Mouse (Mus musculus) olfactory bulb, adult 2 months (tissue): ENCODE data around the gene Slc7a8. TPM values are rescaled to one million over a fixed set of nuclear protein-coding genes. Genes with fewer than 3 reads are reported as not detected.

Source experiments
- H3K27ac ChIP-seq: fragments of 200-500 bp; 2 replicates; pipeline ENCODE4 v1.5.1; 2012; ENCODE audit warnings: low read depth, low read length; ENCODE audit not compliant: insufficient read depth
- H3K4me1 ChIP-seq: fragments of 200-500 bp; 2 replicates; pipeline ENCODE4 v1.6.1; 2012; ENCODE audit warnings: low read length; ENCODE audit not compliant: control insufficient read depth, insufficient read depth
- H3K4me3 ChIP-seq: fragments of 200-500 bp; 2 replicates; pipeline ENCODE4 v1.5.1; 2012; ENCODE audit warnings: mild to moderate bottlenecking, low read depth, low read length, moderate library complexity; ENCODE audit not compliant: insufficient read depth
- CTCF ChIP-seq: fragments of 200-500 bp; IDR thresholded peaks from 2 replicates; pipeline ENCODE4 v1.5.1; 2012; ENCODE audit warnings: low read depth, mild to moderate bottlenecking, low read length, moderate library complexity; ENCODE audit not compliant: insufficient read depth
- POLR2A ChIP-seq: fragments of 200-500 bp; IDR thresholded peaks from 2 replicates; pipeline ENCODE4 v1.6.1; 2012; ENCODE audit warnings: mild to moderate bottlenecking, low read depth, low read length, moderate library complexity; ENCODE audit not compliant: insufficient read depth
- WGBS: fragments of 180-500 bp; shearing (Covaris S2); methylation state at CpG from one replicate; pipeline ENCODE4 v1.1.7; 2018; 5-methylcytosine and 5-hydroxymethylcytosine counted together
- polyA plus RNA-seq: library from polyadenylated mRNA; stranded (reverse); fragments of >200 nt; gene quantifications from 2 replicates; pipeline ENCODE4 v1.2.4, GENCODE M21; 2012; ENCODE audit warnings: low replicate concordance; ENCODE audit not compliant: missing spikeins, insufficient read depth, insufficient read length

The Slc7a8 gene
- polyA plus RNA-seq, result not detected in 2 replicates

DNA sequence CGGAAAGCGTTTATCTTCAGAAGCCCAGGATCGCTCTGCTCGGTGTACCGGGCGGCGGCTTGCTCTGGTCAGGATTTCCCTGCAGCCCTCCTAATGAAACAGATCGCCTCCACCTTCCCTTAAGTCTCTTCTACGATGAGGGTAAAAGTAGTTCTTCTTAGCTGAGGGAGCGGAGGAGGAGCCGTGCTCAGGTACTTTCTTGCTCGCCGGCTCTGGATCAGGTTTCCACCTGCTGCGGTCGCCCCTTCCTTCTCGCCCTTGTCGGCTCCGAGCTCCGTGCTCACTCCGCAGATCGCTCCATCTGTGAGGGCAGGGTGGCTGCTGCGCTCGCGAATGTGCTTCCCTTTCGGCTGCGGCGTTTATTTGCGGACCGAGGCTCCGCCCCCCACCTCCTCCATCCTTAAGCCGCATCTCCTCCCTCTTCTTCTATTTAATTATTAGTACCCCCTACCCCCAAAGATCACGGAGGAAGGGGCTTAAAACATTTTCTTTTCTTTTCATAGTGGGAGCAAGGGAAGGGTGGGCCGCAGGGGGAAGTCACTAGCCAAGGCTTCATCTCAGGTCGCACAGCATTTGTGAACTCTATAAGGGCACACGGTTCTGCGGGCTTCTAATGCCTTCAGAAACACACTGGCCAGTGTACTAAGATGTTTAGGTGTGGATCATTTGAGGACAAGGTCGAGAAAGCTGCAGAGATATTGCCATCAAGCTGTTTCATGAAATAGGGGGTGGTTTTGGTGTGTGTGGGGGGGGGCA, at the start of gene Slc7a8:
Gene Slc7a8 (minus strand): TSS at position 337 of the 756 bp plus-strand sequence.
- 2% methylated on average over 37 of the region's 37 CpGs for WGBS
- Histone ChIP-seq H3K27ac (peak within 1 kb of the TSS; percentile 91), H3K4me3 (peak within 1 kb of the TSS; percentile 92), H3K4me1 (peaks cover 16% of the 10 kb centered on the region)
- TF ChIP-seq CTCF (no peak), POLR2A (peak; percentile 91)

GRCm38 (mm10) chr14:54823716-54824115, 42.0 kb upstream of the Slc7a8 start:
- WGBS, result 41% methylated on average over 1 of the region's 1 CpGs
- Histone ChIP-seq H3K4me1 (no peaks in the 10 kb centered on the region), H3K27ac (no peak overlapping the region), H3K4me3 (no peak overlapping the region)
- TF ChIP-seq POLR2A (no peak), CTCF (no peak)

DNA sequence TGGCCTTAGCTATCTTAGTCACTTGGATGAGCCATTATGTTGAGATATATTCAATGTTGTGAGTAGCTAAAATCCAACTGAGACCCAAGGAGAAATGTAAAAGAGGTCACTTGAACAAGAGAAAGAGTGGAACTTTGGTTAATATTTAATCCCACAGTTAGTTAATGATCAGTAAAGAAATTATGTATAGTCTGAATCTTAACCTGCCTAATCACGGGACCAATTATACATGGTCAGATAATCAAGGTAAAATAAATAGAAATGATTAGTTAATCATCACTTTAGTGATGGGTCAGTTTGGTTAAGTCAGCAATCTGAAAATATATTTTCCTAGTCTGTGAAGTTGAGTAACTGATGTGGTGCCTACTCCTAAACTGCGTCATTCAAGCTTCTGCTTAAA, 40.6 kb upstream of the Slc7a8 start:
- Histone ChIP-seq H3K4me3 (no peak overlapping the region), H3K4me1 (no peaks in the 10 kb centered on the region), H3K27ac (no peak overlapping the region)
- TF ChIP-seq POLR2A, result no peak
- TF ChIP-seq CTCF, result no peak
- 90% methylated on average over 2 of the region's 2 CpGs for WGBS

- 46% methylated on average over 2 of the region's 2 CpGs for WGBS
- no peak overlapping the region for H3K4me3 ChIP-seq
These were observed 36.0 kb upstream of the Slc7a8 start for GRCm38 (mm10) chr14:54817791-54818190.

GRCm38 (mm10) chr14:54815737-54816136, 34.0 kb upstream of the Slc7a8 start:
- no peak overlapping the region for H3K4me3 ChIP-seq
- no peak overlapping the region for H3K27ac ChIP-seq
- 70% methylated on average over 3 of the region's 3 CpGs for WGBS
- TF ChIP-seq POLR2A, result no peak
- no peak for TF ChIP-seq CTCF
- H3K4me1 ChIP-seq, result no peaks in the 10 kb centered on the region

More at GRCm38 (mm10) chr14:54817791-54818190, 36.0 kb upstream of the Slc7a8 start:
- Histone ChIP-seq H3K27ac (no peak overlapping the region), H3K4me1 (no peaks in the 10 kb centered on the region)
- TF ChIP-seq POLR2A (no peak), CTCF (no peak)

- TF ChIP-seq POLR2A (no peak), CTCF (no peak)
These were observed 32.2 kb upstream of the Slc7a8 start, which contains the start of gene Rnf212b for GRCm38 (mm10) chr14:54813991-54814390. Gene Rnf212b, plus strand, starts transcription at chr14:54814141.

DNA sequence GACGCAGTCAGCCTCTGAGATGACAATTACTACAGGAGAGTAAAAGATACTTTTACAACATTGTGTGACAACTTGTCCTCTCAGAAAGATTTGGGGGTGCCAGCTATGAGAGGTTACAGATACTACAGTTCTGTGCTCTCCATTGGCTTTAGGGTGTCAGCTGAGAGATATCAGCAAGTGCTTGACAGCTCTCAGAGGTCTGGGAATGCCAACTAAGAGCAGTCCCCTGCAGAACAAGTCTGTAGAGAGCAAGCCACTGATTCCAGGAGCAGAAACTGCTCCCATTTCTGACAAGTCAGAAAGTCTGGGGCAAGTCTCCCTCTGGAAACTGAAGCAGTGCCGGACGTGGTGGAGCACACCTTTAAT, 27.9 kb upstream of the Slc7a8 start:
- no peak overlapping the region for H3K4me3 ChIP-seq
- no peaks in the 10 kb centered on the region for H3K4me1 ChIP-seq
- WGBS, result 97% methylated on average over 3 of the region's 3 CpGs
- H3K27ac ChIP-seq, result no peak overlapping the region
- TF ChIP-seq CTCF, result no peak
- TF ChIP-seq POLR2A, result no peak

More at GRCm38 (mm10) chr14:54813991-54814390, 32.2 kb upstream of the Slc7a8 start, which contains the start of gene Rnf212b:
- H3K27ac ChIP-seq, result no peak within 1 kb of the TSS
- H3K4me1 ChIP-seq, result no peaks in the 10 kb centered on the region
- WGBS, result 91% methylated on average over 29 of the region's 29 CpGs
- H3K4me3 ChIP-seq, result no peak within 1 kb of the TSS

DNA sequence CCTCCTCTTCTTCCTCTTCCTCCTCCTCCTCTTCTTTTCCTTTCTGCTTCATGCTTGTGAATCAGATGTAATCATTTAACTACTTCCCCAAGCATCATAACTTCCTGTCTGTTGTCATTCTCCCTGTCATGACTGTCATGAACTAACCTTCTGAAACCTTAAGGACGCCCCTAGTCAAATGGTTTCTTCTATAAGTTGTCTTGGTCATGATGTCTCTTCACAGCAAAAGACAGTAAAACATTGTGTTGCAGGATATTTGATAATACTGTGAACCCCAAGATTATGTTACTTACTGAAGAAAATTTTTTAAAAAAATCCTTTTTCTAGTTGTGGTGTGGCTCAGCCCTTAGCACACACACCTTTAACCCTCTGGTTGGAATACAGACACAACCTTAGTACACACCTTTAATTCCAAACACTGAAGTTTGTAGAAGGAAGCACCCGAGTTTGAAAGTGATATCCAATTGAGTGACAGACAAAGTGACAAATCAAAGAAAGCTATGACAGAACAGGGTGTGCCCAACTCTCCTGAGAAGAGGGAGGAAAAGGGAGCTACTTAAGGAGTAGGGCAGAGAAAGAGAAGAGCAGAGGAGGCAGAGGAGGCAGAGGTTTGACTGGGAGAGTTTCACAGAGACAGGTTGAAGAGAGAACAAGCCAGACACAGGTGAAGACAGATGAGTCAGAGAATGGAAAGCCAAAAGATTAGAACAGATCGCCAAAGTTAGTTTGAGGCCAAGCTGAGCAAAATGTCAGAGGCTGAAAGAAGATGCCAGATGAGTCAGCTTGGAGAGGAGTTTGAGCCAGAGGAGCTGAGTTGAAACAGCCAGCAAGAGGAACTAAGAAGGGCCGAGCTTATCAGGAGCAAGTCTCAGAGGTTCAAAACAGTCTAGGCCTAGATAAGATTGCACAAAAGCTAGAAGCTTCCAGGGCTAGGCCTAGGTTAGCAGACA, 27.2 kb upstream of the Slc7a8 start:
- no peak for TF ChIP-seq POLR2A
- TF ChIP-seq CTCF, result no peak
- Histone ChIP-seq H3K4me1 (no peaks in the 10 kb centered on the region), H3K4me3 (no peak overlapping the region), H3K27ac (no peak overlapping the region)
- WGBS, result 71% methylated on average over 4 of the region's 4 CpGs

GRCm38 (mm10) chr14:54806124-54806523, 24.4 kb upstream of the Slc7a8 start:
- TF ChIP-seq POLR2A (no peak), CTCF (no peak)
- Histone ChIP-seq H3K27ac (no peak overlapping the region), H3K4me3 (no peak overlapping the region), H3K4me1 (no peaks in the 10 kb centered on the region)
- WGBS, result 84% methylated on average over 4 of the region's 4 CpGs
